Mouse (Mus musculus) left cerebral cortex, postnatal 10 days (tissue): ENCODE results near the gene Calr3. TPM values are rescaled to one million over a fixed set of nuclear protein-coding genes. Genes with fewer than 3 reads are reported as not detected.
A peak's percentile ranks its signal among the peaks of the same experiment; 100 is the strongest.

ENCODE experiments used
- DNase-seq, 2 experiments: peaks; one replicate each; pipeline ENCODE4 v3.0.0; 2021 to 2022; ENCODE audit warnings: low spot score in 2 of 2, mixed read lengths in 1 of 2; ENCODE audit errors: extremely low spot score in 1 of 2
- intact Hi-C: fragments of 180-260 bp; cut with DNase I; formaldehyde crosslinking; loops from one replicate; pipeline ENCODE4 v1.15.1; 2025
- total RNA-seq, 2 experiments: library from RNA; stranded (reverse); gene quantifications; 2 replicates each; pipeline ENCODE4 v1.2.3; 2021

The Calr3 gene
- total RNA-seq, 2 experiments from 2014 or later: 0.88 to 1.0 TPM

DNA sequence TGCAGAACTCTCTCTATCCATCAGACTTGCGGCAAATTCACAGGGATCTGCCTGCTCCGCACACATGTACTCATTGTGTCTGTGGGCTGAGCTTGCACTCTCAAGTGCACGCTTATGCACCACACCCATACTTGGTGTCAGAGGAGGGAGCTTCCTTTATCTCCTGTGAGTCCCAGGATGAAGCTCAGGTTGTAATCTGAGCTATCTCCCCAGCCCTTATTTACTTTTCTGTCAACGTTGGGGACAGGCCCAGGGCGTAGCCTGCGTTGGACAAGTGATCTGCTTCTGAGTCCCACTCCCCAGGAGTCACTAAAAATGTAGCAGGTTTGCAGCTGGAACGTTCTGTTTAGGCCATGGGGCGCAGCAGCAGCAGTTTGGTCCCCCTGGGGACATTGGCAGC lies 7.8 kb upstream of the Calr3 start:
- no peak for DNase-seq
- intact Hi-C loops: no loop called here

DNA sequence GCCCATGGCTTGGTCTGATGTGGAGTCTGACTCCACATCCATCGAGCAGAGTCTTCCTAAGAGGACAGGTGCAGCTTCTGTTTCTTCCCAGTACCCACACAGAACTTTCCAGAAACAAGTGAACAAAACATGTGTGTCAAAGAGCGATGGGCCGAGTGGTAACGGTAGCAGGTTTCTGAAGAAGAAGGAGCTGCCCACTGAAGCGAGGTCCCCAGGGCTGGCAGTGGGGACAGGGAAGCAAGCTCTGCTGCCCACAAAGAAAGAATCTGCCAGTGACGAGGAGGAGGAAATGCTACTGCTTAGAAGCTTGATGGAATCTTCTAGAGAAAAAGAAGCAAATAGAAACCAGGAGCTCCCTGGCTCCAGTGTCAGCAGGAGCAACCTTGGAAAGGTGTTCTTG lies 1.4 kb upstream of the Calr3 start:
- DNase-seq: no peak
- intact Hi-C loops: no loop called here

DNA sequence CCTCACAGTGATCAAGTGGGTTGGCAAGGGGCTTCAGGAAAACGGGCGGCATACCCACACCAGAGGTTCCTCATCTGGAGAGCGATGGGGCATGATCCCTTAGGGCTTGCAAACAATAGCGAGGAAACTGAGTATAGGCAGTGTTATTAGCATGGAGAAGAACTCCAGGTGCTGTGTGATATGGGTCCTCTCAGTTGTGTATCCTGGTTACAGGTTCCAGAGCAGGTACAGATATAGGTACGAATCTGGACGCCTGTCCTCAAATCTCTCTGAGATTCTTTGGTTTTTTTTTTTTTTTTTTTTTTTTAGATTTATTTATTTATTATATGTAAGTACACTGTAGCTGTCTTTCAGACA lies 302 bp upstream of the Calr3 start:
- intact Hi-C loops: no loop called here
- DNase-seq: no peak

DNA sequence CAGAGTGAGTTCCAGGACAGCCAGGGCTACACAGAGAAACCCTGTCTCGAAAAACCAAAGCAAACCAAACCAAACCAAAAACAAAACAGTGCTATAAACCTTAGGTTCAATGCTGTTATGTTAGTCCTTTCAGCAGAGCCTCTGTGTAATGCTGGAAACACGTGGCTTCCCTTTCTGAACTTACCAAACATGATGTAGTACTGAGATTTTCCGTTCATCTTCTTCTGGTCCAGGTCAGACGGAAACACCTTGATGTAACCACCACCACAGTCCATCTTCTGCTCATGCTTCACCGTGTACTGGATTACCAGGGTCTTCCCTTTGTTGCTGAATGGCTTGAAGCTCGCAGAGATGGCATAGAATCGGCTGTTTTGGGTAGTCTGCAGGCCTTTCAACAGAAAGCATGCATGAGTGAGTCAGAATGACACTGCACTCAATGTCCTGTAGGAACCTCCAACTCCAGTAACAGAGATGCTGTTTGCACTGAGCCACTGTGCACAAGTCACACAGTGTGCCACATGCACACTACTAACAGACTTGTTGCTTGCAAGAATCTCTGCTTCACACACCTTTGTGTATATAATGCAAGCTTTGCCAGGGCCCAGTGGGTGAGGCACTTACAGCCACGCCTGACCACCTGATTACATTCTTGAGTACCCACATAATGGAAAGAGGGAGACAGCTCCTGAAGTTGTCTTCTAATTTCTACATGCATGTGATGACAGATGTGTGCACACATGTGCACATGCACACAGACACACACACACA lies 5.2 kb downstream of the Calr3 start:
- intact Hi-C loops: no loop called here
- no peak for DNase-seq

- peak in 1 of 2 experiments; percentile 46 for DNase-seq
- intact Hi-C loops: no loop called here
These were observed 8.7 kb downstream of the Calr3 start for GRCm38 (mm10) chr8:72434952-72435351.

DNA sequence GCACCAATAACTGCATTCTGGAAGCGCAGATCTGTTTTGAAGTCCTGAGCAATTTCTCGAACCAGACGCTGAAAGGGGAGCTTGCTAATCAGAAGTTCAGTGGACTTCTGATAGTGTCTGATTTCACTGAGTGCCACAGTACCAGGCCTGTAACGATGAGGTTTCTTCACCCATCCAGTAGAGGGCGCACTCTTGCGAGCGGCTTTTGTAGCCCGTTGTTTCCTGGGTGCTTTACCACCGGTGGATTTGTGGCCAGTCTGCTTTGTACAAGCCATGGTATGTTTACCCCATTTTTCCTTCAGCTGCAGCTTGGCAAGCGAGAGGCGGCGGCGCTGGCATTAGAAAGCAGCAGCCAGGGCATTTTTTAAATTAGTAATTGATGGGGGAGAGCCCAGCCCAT lies 14.0 kb downstream of the Calr3 start:
- DNase-seq: no peak
- intact Hi-C loops: no loop called here

DNA sequence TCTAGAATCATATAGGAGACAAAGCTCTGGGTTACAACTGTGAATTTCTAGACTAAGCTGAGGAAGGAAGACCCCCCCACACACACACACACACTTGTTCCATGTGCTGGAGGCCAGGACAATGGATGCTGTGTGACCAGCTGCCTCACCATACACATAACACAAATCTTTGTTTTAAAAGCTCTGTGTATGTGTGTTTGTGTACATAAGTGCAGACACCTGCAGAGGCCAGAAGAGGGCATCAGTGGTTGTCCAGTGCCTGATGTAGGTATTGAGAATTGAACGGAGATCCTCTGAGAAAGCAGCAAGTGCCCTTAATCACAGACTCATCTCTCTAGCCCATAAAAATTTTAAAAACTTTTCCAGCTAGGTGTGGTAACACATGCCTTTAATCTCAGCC lies 20.7 kb downstream of the Calr3 start:
- no peak for DNase-seq
- intact Hi-C loops: no loop called here

DNA sequence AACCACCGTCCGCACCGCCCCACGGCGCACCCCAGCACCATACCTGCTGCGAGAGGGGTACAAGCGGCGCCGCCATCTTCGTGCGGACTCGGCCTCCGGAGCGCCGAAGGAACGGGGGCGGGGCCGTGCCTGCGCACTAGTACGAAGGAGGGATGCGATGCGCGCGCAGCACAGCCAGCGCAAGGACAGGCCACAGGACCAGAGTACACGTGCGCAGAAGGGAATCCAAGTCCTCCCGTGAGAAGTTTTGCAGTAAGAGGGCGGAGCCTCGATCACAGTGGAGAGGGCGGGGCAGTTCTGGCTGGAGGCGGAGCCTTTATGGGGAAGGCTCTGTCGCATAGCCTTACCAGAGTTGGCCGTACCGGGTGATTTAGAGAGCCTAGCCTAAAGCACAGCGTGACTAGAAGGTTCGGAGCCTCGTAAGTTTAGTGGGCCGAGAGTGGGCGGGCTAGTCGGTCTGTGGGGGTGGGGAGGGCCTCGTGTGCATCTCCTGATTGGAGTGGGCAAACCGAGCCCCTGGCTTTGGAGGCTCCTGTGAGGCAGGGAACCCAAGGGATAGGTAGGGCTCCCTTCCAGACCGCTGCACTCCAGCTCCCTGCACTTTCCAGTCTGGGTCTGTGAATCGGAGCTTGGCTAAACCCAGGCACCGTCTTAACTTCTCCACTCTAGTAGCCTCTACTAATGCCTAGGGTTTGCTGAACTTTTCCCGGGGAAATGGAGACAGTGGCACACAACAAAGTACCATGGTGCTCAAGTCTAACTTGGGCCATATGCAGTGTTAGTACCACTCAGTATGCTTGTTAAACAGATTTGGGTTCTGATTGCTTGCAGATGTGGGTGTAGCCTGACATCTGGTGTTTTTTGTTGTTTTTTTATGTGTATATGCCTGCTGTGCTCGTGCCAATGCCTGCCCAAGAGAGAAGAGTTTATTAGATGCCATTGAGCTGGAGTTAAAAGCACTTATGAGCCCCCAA lies 22.0 kb downstream of the Calr3 start, which contains the start of gene Eps15l1:
TSS of gene Eps15l1 (minus strand) at position 99 of the 974 bp plus-strand sequence.
- peak; percentile 98 to 100 for DNase-seq
- intact Hi-C loops: no loop called here

DNA sequence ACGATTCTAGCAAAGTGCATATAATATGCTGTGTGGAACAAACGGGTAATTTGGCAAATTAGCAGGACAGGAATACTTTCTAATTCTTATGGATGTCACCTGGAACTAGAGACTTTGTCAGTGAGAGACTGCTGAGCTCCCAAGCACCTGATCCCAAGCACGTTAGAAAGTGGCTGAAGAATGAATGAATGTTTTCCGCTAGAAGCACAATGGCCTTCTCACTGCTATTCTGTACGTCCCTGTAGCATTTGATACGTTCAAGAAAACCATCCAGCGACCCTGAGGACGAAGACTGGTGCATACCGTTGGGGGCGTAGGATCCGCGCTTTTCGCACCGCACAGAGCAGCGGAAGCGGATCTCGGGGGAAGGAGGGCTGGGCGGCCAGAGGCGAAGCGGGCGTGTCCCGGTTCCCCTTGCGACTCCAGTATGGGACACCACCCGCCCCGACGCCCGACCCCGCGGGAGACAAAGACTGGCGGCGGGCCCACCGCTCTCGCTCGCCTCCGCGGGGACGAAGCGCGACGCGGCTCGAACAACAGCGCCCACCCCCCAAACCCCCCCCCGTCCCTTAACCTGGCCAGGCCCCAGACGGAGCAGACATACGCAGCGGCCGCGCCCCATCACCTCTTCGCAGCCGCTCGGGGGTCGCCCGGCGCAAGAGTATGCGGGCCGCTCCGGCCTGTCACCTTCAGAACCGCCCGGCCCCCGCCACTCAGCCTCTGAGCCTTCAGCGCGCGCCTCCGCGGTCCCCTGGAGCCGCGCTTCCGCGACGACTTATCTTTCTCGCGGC lies 22.9 kb downstream of the Calr3 start:
- peak; percentile 31 to 83 for DNase-seq
- intact Hi-C loops: no loop called here

DNA sequence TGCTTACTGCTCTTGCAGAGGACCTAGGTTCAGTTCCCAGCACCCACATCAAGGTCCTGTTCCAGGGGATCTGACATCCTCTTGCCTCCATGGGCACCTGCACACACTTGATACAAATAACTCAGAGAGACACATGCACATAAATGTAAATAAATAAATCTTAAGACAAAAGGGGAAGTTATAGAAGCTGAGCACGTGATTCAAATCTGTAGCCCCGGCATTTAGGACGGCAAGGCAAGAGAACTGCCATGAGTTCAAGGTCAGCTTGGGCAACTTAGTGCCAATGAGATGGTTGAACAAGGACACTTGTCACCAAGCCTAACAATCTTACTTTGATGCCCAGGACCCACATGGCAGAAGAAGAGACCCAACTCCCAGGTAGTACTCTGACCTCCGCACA lies 25.6 kb downstream of the Calr3 start:
- intact Hi-C loops: no loop called here

DNA sequence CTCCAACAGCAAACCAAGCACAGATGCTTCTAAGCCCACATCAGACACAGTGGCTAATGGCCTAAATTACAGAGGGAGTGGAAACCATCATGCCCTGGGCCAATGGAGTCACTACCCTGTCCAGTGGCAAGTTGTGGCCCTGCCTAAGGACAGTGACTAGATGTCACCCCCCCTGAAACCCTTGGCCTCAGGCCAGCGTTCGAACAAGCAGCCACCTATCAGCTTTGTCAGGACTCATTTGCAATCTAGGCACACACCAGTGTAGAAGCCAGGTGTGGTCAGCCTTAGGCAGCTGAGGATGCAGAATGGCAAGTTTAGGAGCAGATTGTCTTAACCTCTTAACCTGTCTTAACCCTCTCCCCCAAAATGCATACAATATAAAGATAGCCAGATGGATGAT lies 28.4 kb downstream of the Calr3 start:
- DNase-seq: no peak
- intact Hi-C loops: no loop called here

More for the DNA sequence above, 25.6 kb downstream of the Calr3 start:
- no peak for DNase-seq

GRCm38 (mm10) chr8:72413839-72414238 lies 29.8 kb downstream of the Calr3 start:
- intact Hi-C loops: no loop called here
- no peak for DNase-seq

- intact Hi-C loops: no loop called here
- DNase-seq: no peak
These were observed 34.2 kb downstream of the Calr3 start for GRCm38 (mm10) chr8:72409443-72409842.

- DNase-seq: no peak
- intact Hi-C loops: no loop called here
These were observed 35.8 kb downstream of the Calr3 start for GRCm38 (mm10) chr8:72407878-72408277.

GRCm38 (mm10) chr8:72402981-72403380 lies 40.7 kb downstream of the Calr3 start:
- intact Hi-C loops: no loop called here

DNA sequence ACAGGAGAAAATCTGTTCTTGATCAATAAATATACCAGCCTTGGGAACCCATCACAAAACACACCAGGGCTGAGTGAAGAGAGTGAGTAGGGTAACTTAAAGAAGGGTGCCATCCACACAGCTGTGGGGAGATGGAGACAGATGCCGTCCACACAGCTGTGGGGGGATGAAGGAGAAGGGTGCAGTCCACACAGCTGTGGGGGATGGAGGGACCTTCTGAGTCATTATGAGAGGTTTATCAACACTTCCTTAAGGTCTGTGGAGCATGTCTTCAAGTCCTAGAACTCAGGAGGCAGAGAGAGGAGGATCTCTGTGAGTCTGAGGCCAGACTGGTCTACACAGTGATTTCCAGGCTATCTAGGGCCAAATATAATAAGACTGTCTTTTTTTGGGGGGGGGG lies 42.3 kb downstream of the Calr3 start:
- intact Hi-C loops: no loop called here

More at GRCm38 (mm10) chr8:72402981-72403380, 40.7 kb downstream of the Calr3 start:
- no peak for DNase-seq

GRCm38 (mm10) chr8:72385737-72386136 lies 57.9 kb downstream of the Calr3 start:
- intact Hi-C loops: loop anchor here (5.0 kb wide), 1 partner anchor 77 kb away; no protein-coding TSS in a partner anchor
- no peak for DNase-seq

More for the DNA sequence above, 42.3 kb downstream of the Calr3 start:
- no peak for DNase-seq

DNA sequence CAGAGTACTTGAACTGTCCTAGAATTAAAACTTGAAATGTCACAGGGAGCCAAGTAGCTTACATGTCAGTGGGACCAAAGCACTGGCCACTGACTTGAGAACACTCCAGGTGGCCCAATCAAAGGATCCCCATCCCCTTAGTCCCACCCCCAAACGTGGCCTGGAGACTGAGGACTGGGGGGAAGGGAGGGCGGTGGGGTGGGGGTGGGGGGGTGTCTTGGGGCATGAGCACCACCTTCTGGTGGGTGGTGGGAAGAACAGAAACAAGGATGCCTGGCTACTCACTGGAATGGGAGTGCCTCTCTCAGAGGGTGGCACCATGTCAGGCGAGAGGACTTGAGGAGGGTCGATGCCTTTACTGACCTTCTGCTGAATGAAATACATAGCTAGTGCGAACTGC lies 61.3 kb downstream of the Calr3 start:
- DNase-seq: no peak
- intact Hi-C loops: no loop called here

DNA sequence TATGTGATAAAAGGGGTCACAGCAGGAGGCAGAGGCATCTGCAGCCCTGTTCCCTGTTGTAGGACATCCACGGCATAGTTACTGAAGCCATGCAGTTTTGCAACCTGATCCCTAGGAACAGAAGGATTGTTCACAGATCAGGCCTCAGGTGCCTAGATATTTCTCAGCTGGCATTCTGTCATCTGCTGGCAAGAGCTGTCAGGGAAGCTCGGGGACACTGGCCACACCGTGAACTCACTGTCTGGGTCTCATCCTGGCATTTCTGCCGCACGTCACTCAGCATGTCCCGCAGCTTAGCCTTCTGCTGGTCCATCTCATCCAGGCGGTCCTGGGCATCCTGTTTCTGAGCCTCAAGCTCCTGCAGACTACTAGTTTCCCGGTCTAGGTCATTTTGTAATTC lies 63.0 kb downstream of the Calr3 start:
- intact Hi-C loops: no loop called here
- no peak for DNase-seq
